Mouse (Mus musculus) olfactory bulb, adult 2 months (tissue): ENCODE data around the gene Tssk1.

ENCODE experiments used
- CTCF ChIP-seq: fragments of 200-500 bp; IDR thresholded peaks from 2 replicates; pipeline ENCODE4 v1.5.1; 2012; ENCODE audit warnings: low read depth, mild to moderate bottlenecking, low read length, moderate library complexity; ENCODE audit not compliant: insufficient read depth
- POLR2A ChIP-seq: fragments of 200-500 bp; IDR thresholded peaks from 2 replicates; pipeline ENCODE4 v1.6.1; 2012; ENCODE audit warnings: mild to moderate bottlenecking, low read depth, low read length, moderate library complexity; ENCODE audit not compliant: insufficient read depth

- TF ChIP-seq POLR2A (no peak), CTCF (no peak)
Measured at GRCm38 (mm10) chr16:17892606-17893005, 1.4 kb upstream of the Tssk1 start.
